Mouse (Mus musculus) ES-Bruce4 (cell line): ENCODE measurements around the gene Chrnb1. TPM values are rescaled to one million over a fixed set of nuclear protein-coding genes. Genes with fewer than 3 reads are reported as not detected.

ENCODE experiments used
- H3K27ac ChIP-seq: 2 replicates; pipeline ENCODE4 v1.5.1; 2012; ENCODE audit warnings: low read length, inconsistent platforms; ENCODE audit not compliant: insufficient read depth
- H3K27me3 ChIP-seq: 2 replicates; pipeline ENCODE4 v1.6.1; 2012; ENCODE audit warnings: mild to moderate bottlenecking, low read length, inconsistent platforms; ENCODE audit not compliant: control insufficient read depth, poor library complexity, insufficient read depth, severe bottlenecking
- H3K36me3 ChIP-seq: 2 replicates; pipeline ENCODE4 v1.6.1; 2012; ENCODE audit warnings: inconsistent platforms, mild to moderate bottlenecking, low read length, moderate library complexity; ENCODE audit not compliant: control insufficient read depth, poor library complexity, insufficient read depth, severe bottlenecking
- H3K4me1 ChIP-seq: one replicate; pipeline ENCODE4 v1.8.1; 2011; ENCODE audit warnings: low read length; ENCODE audit not compliant: control insufficient read depth, insufficient read depth
- H3K4me3 ChIP-seq: 2 replicates; pipeline ENCODE4 v1.5.1; 2011; ENCODE audit warnings: low read depth, mild to moderate bottlenecking, low read length
- H3K9ac ChIP-seq: 2 replicates; pipeline ENCODE4 v1.6.1; 2012; ENCODE audit warnings: low read depth, mild to moderate bottlenecking, inconsistent platforms; ENCODE audit not compliant: poor library complexity, severe bottlenecking
- H3K9me3 ChIP-seq: replicated peaks from 2 replicates; pipeline ENCODE4 v1.6.1; 2012; ENCODE audit warnings: mild to moderate bottlenecking, low read length, inconsistent platforms; ENCODE audit not compliant: control insufficient read depth, poor library complexity, insufficient read depth, severe bottlenecking
- CTCF ChIP-seq: IDR thresholded peaks from one replicate; pipeline ENCODE4 v1.8.1; 2011; ENCODE audit warnings: low read depth, low read length
- EP300 ChIP-seq: IDR thresholded peaks from 2 replicates; pipeline ENCODE4 v1.6.1; 2011; ENCODE audit warnings: low read depth, low read length; ENCODE audit not compliant: insufficient read depth
- POLR2A ChIP-seq: IDR thresholded peaks from one replicate; pipeline ENCODE4 v1.8.1; 2011; ENCODE audit warnings: low read length; ENCODE audit not compliant: insufficient read depth
- polyA plus RNA-seq: library from polyadenylated mRNA; stranded (reverse); fragments of >200 nt; gene quantifications from 2 replicates; pipeline ENCODE4 v1.2.4, GENCODE M21; 2011; ENCODE audit warnings: low read depth; ENCODE audit not compliant: missing spikeins, insufficient read depth, insufficient read length

Gene Chrnb1
- polyA plus RNA-seq, 1 experiment, result 12.1 TPM

- Histone ChIP-seq H3K9ac (no peak overlapping the region), H3K4me1 (peaks cover 2% of the 10 kb centered on the region), H3K36me3 (peaks cover 36% of the 10 kb centered on the region), H3K9me3 (no peaks in the 10 kb centered on the region), H3K27me3 (no peaks in the 10 kb centered on the region), H3K27ac (no peak overlapping the region), H3K4me3 (no peak overlapping the region)
- TF ChIP-seq CTCF (no peak), EP300 (no peak), POLR2A (no peak)
Measured at GRCm38 (mm10) chr11:69751635-69752034, 44.1 kb downstream of the Chrnb1 start.

Other genes starting within 250 kb of the Chrnb1 start
- gene Dnah2, start 246.8 kb downstream of the Chrnb1 start, polyA plus RNA-seq, result 1.2 and 2.0 TPM in 2 replicates
- gene Efnb3, start 235.7 kb downstream of the Chrnb1 start, polyA plus RNA-seq, result 3.9 and 4.0 TPM in 2 replicates
- gene Wrap53, start 215.7 kb downstream of the Chrnb1 start, polyA plus RNA-seq, result 10.3 and 17.8 TPM in 2 replicates
- gene Trp53, start 215.6 kb downstream of the Chrnb1 start, polyA plus RNA-seq, result 230 and 277 TPM in 2 replicates
- 20.4 and 24.0 TPM in 2 replicates for gene Atp1b2, start 190.0 kb downstream of the Chrnb1 start, polyA plus RNA-seq
- not detected in 2 replicates for gene Shbg, start 178.0 kb downstream of the Chrnb1 start, polyA plus RNA-seq
- 9.1 and 9.6 TPM in 2 replicates for gene Sat2, start 173.9 kb downstream of the Chrnb1 start, polyA plus RNA-seq
- 170 and 173 TPM in 2 replicates for gene Fxr2, start 163.0 kb downstream of the Chrnb1 start, polyA plus RNA-seq
- 45.2 and 48.1 TPM in 2 replicates for gene Sox15, start 140.6 kb downstream of the Chrnb1 start, polyA plus RNA-seq
- 65.7 and 71.0 TPM in 2 replicates for gene Mpdu1, start 133.3 kb downstream of the Chrnb1 start, polyA plus RNA-seq
- 32.9 and 36.2 TPM in 2 replicates for gene Cd68, start 129.8 kb downstream of the Chrnb1 start, polyA plus RNA-seq
- 1,464 and 1,502 TPM in 2 replicates for gene Eif4a1, start 123.5 kb downstream of the Chrnb1 start, polyA plus RNA-seq
- 198 and 221 TPM in 2 replicates for gene Senp3, start 113.9 kb downstream of the Chrnb1 start, polyA plus RNA-seq
- gene Tnfsf13, start 110.2 kb downstream of the Chrnb1 start, polyA plus RNA-seq, result 1.3 and 2.9 TPM in 2 replicates
- gene Tnfsf12, start 100.1 kb downstream of the Chrnb1 start, polyA plus RNA-seq, result 3.4 and 4.1 TPM in 2 replicates
- gene Tnfsfm13, start 99.8 kb downstream of the Chrnb1 start, polyA plus RNA-seq, result 1.9 and 3.6 TPM in 2 replicates
- 102 and 103 TPM in 2 replicates for gene Polr2a, start 37.3 kb downstream of the Chrnb1 start, polyA plus RNA-seq
- not detected in 2 replicates for gene Slc35g3, start 34.0 kb downstream of the Chrnb1 start, polyA plus RNA-seq
- gene Zbtb4, start 30.0 kb downstream of the Chrnb1 start, polyA plus RNA-seq, result 3.6 and 4.8 TPM in 2 replicates
- gene Fgf11, start 5.9 kb upstream of the Chrnb1 start, polyA plus RNA-seq, result 1.8 and 2.5 TPM in 2 replicates
- 10.1 and 11.6 TPM in 2 replicates for gene Tmem102, start 9.7 kb upstream of the Chrnb1 start, polyA plus RNA-seq
- gene Gm39566, start 19.4 kb upstream of the Chrnb1 start, polyA plus RNA-seq, result not detected in 2 replicates
- not detected in 2 replicates for gene Spem2, start 22.5 kb upstream of the Chrnb1 start, polyA plus RNA-seq
- gene Spem1, start 26.2 kb upstream of the Chrnb1 start, polyA plus RNA-seq, result not detected in 2 replicates
- gene Nlgn2, start 41.8 kb upstream of the Chrnb1 start, polyA plus RNA-seq, result 19.6 and 25.4 TPM in 2 replicates
- gene Tmem256, start 42.6 kb upstream of the Chrnb1 start, polyA plus RNA-seq, result 97.1 and 103 TPM in 2 replicates
- 27.2 and 31.2 TPM in 2 replicates for gene Plscr3, start 50.4 kb upstream of the Chrnb1 start, polyA plus RNA-seq
- gene Tnk1, start 62.8 kb upstream of the Chrnb1 start, polyA plus RNA-seq, result 15.6 and 19.6 TPM in 2 replicates
- not detected in 2 replicates for gene Tmem95, start 82.1 kb upstream of the Chrnb1 start, polyA plus RNA-seq
- 5.2 and 6.3 TPM in 2 replicates for gene Kctd11, start 85.5 kb upstream of the Chrnb1 start, polyA plus RNA-seq
- 1.5 and 2.3 TPM in 2 replicates for gene Acap1, start 99.6 kb upstream of the Chrnb1 start, polyA plus RNA-seq
- 11.6 and 13.1 TPM in 2 replicates for gene 2810408A11Rik, start 105.0 kb upstream of the Chrnb1 start, polyA plus RNA-seq
- 27.9 and 32.4 TPM in 2 replicates for gene Neurl4, start 105.1 kb upstream of the Chrnb1 start, polyA plus RNA-seq
- 23.9 and 24.4 TPM in 2 replicates for gene Gps2, start 117.9 kb upstream of the Chrnb1 start, polyA plus RNA-seq
- gene Eif5a, start 126.0 kb upstream of the Chrnb1 start, polyA plus RNA-seq, result 1,015 and 1,063 TPM in 2 replicates
- 55.2 and 57.2 TPM in 2 replicates for gene Ybx2, start 139.9 kb upstream of the Chrnb1 start, polyA plus RNA-seq
- 2.7 and 3.2 TPM in 2 replicates for gene Slc2a4, start 152.2 kb upstream of the Chrnb1 start, polyA plus RNA-seq
- 106 and 144 TPM in 2 replicates for gene Cldn7, start 168.8 kb upstream of the Chrnb1 start, polyA plus RNA-seq
- gene Ctdnep1, start 185.2 kb upstream of the Chrnb1 start, polyA plus RNA-seq, result 61.9 and 63.4 TPM in 2 replicates
- 77.6 and 80.1 TPM in 2 replicates for gene Elp5, start 186.6 kb upstream of the Chrnb1 start, polyA plus RNA-seq
- 141 and 144 TPM in 2 replicates for gene Gabarap, start 195.2 kb upstream of the Chrnb1 start, polyA plus RNA-seq
- 75.6 and 83.0 TPM in 2 replicates for gene Phf23, start 199.8 kb upstream of the Chrnb1 start, polyA plus RNA-seq
- 60.1 and 63.3 TPM in 2 replicates for gene Dvl2, start 204.7 kb upstream of the Chrnb1 start, polyA plus RNA-seq
- gene Acadvl, start 219.5 kb upstream of the Chrnb1 start, polyA plus RNA-seq, result 17.1 and 19.8 TPM in 2 replicates
- gene Dlg4, start 221.0 kb upstream of the Chrnb1 start, polyA plus RNA-seq, result 17.1 and 25.7 TPM in 2 replicates